Mouse (Mus musculus): Measurements from ENCODE around the gene Sult2a1. TPM values are rescaled to one million over a fixed set of nuclear protein-coding genes. Genes with fewer than 3 reads are reported as not detected.
"Not testable (repeated sequence)": the region's sequence is repeated elsewhere in the genome, so short reads cannot be mapped to it uniquely, and the experiment has no call there.

The Sult2a1 gene
- not detected for total RNA-seq (2021)
- long read RNA-seq = 0 reads

- DNase-seq (ENCODE audit: low spot score in 2 of 2) = not testable (repeated sequence)
Observed at GRCm38 (mm10) chr7:13837309-13837708, at the start of gene Sult2a1. Gene Sult2a1, minus strand, starts transcription at chr7:13837409.

DNA sequence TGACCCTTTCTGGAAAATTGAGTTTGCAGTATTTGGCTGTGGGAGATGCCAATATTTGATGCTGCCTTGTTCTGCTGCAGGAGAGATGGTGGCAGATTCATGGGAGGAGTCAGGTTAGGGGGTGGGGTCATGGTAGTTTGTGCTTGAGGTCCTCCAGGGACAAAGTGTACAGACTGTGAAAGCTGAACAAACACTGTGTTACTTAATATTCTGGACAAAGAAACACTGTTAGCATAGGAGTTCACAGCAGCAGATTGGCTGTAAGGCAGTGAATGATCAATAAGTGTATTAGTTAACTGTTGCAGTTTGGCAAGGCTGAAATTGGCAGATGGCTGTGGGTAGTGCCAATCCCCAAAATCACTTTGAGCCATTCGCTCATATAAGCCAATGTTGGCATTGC is 23.3 kb downstream of the Sult2a1 start:
- no peak for DNase-seq (ENCODE audit: low spot score in 2 of 2)

Other genes starting within 250 kb of the Sult2a1 start
- gene Sult2a5, start 213.4 kb downstream of the Sult2a1 start, total RNA-seq (2021) = not detected
- gene Sult2a2, start 103.9 kb downstream of the Sult2a1 start, total RNA-seq (2021) = not detected
- gene Sult2a4, start 152.2 kb upstream of the Sult2a1 start, total RNA-seq (2021) = not detected